Mouse (Mus musculus) midbrain, postnatal 0 days (tissue): ENCODE measurements at regions not wholly inside any gene's neighbourhood (a gene's known extent, or its start where the extent isn't known, plus 50 kb on each side); places are given as distances from the start of the nearest gene placed in this dataset.
A peak's percentile ranks its signal among the peaks of the same experiment; 100 is the strongest.

ENCODE experiments used
- ATAC-seq: fragments of 200-750 bp; cut with Nextera tagmentation; 2 replicates; pipeline ENCODE4 v1.8.0; 2017; ENCODE audit warnings: moderate number of reproducible peaks, mild to moderate bottlenecking, moderate TSS enrichment, moderate library complexity; ENCODE audit not compliant: low FRiP score
- DNase-seq: peaks from one replicate; pipeline ENCODE4 v3.0.0-alpha.2; 2015; ENCODE audit warnings: low spot score
- H3K27ac ChIP-seq: fragments of 300-500 bp; sonication (generic); 2 replicates; pipeline ENCODE4 v1.5.1; 2014; ENCODE audit warnings: low read depth, mild to moderate bottlenecking, low read length, mixed read lengths
- H3K27me3 ChIP-seq: fragments of 300-500 bp; sonication (generic); 2 replicates; pipeline ENCODE4 v1.6.1; 2014; ENCODE audit warnings: low read length, control low read depth, mixed read lengths; ENCODE audit not compliant: insufficient read depth
- H3K36me3 ChIP-seq: fragments of 300-500 bp; sonication (generic); 2 replicates; pipeline ENCODE4 v1.6.1; 2014; ENCODE audit warnings: low read length, control low read depth, mixed read lengths; ENCODE audit not compliant: insufficient read depth
- H3K4me1 ChIP-seq: fragments of 300-500 bp; sonication (generic); 2 replicates; pipeline ENCODE4 v1.6.1; 2014; ENCODE audit warnings: mild to moderate bottlenecking, control low read depth, antibody characterized with exemption, low read length, mixed read lengths; ENCODE audit not compliant: insufficient read depth
- H3K4me2 ChIP-seq: fragments of 300-500 bp; sonication (generic); 2 replicates; pipeline ENCODE4 v1.6.1; 2014; ENCODE audit warnings: low read depth, mild to moderate bottlenecking, low read length, mixed read lengths; ENCODE audit not compliant: poor library complexity, severe bottlenecking
- H3K4me3 ChIP-seq: fragments of 300-500 bp; sonication (generic); 2 replicates; pipeline ENCODE4 v1.5.1; 2014; ENCODE audit warnings: low read depth, mild to moderate bottlenecking, low read length, moderate library complexity
- H3K9ac ChIP-seq: fragments of 300-500 bp; sonication (generic); replicated peaks from 2 replicates; pipeline ENCODE4 v1.6.1; 2014; ENCODE audit warnings: mild to moderate bottlenecking, low read length, moderate library complexity, mixed read lengths; ENCODE audit not compliant: poor library complexity, severe bottlenecking
- H3K9me3 ChIP-seq: fragments of 300-500 bp; sonication (generic); 2 replicates; pipeline ENCODE4 v1.6.1; 2016; ENCODE audit warnings: low read length, control low read depth
- CTCF ChIP-seq: IDR thresholded peaks from 2 replicates; pipeline ENCODE4 v1.5.1; 2016; ENCODE audit warnings: antibody characterized with exemption, mild to moderate bottlenecking
- WGBS: fragments of 180-500 bp; shearing (Covaris S2); extraction: QIAGEN DNeasy Blood & Tissue Kit; methylation state at CpG from one replicate; pipeline ENCODE4 v1.1.7; 2014; 5-methylcytosine and 5-hydroxymethylcytosine counted together

- Histone ChIP-seq H3K4me1 (no peaks in the 10 kb centered on the region), H3K27ac (no peak overlapping the region), H3K9me3 (no peaks in the 10 kb centered on the region), H3K36me3 (no peaks in the 10 kb centered on the region), H3K4me3 (no peak overlapping the region), H3K27me3 (no peaks in the 10 kb centered on the region), H3K9ac (no peak overlapping the region), H3K4me2 (no peak overlapping the region)
- DNase-seq (no peak), ATAC-seq (no peak)
- 88% methylated on average over 4 of the region's 5 CpGs for WGBS
- no peak for TF ChIP-seq CTCF
Measured at GRCm38 (mm10) chr3:131865106-131865505, 220.0 kb upstream of the Dkk2 start.

- H3K9ac ChIP-seq, result no peak overlapping the region
- H3K27ac ChIP-seq, result no peak overlapping the region
- no peaks in the 10 kb centered on the region for H3K36me3 ChIP-seq
- no peak overlapping the region for H3K4me2 ChIP-seq
- H3K4me3 ChIP-seq, result no peak overlapping the region
- no peak for DNase-seq
- no peaks in the 10 kb centered on the region for H3K27me3 ChIP-seq
- no peak for TF ChIP-seq CTCF
- ATAC-seq, result no peak
- WGBS, result 94% methylated on average over 3 of the region's 3 CpGs
- no peaks in the 10 kb centered on the region for H3K9me3 ChIP-seq
- H3K4me1 ChIP-seq, result no peaks in the 10 kb centered on the region
Measured at GRCm38 (mm10) chr3:131867266-131867665, 217.8 kb upstream of the Dkk2 start.

GRCm38 (mm10) chr3:131868219-131868964 is 216.7 kb upstream of the Dkk2 start:
- Histone ChIP-seq H3K27me3 (no peaks in the 10 kb centered on the region), H3K4me2 (no peak overlapping the region), H3K36me3 (no peaks in the 10 kb centered on the region), H3K27ac (no peak overlapping the region), H3K4me3 (no peak overlapping the region), H3K9ac (no peak overlapping the region), H3K9me3 (no peaks in the 10 kb centered on the region), H3K4me1 (no peaks in the 10 kb centered on the region)
- WGBS, result 87% methylated on average over 11 of the region's 11 CpGs
- no peak for TF ChIP-seq CTCF
- DNase-seq (no peak), ATAC-seq (no peak)

GRCm38 (mm10) chr3:131869306-131869705 is 215.8 kb upstream of the Dkk2 start:
- no peak overlapping the region for H3K9ac ChIP-seq
- no peaks in the 10 kb centered on the region for H3K4me1 ChIP-seq
- no peaks in the 10 kb centered on the region for H3K27me3 ChIP-seq
- no peak overlapping the region for H3K4me3 ChIP-seq
- no peak for ATAC-seq
- no peak for TF ChIP-seq CTCF
- no peaks in the 10 kb centered on the region for H3K36me3 ChIP-seq
- H3K4me2 ChIP-seq, result no peak overlapping the region
- WGBS, result 91% methylated on average over 4 of the region's 4 CpGs
- H3K9me3 ChIP-seq, result no peaks in the 10 kb centered on the region
- no peak overlapping the region for H3K27ac ChIP-seq
- DNase-seq, result no peak

- ATAC-seq (no peak), DNase-seq (no peak)
- no peak overlapping the region for H3K27ac ChIP-seq
- no peaks in the 10 kb centered on the region for H3K36me3 ChIP-seq
- no peak for TF ChIP-seq CTCF
- no peaks in the 10 kb centered on the region for H3K4me1 ChIP-seq
- H3K9ac ChIP-seq, result no peak overlapping the region
- H3K9me3 ChIP-seq, result no peaks in the 10 kb centered on the region
- H3K4me3 ChIP-seq, result no peak overlapping the region
- no peak overlapping the region for H3K4me2 ChIP-seq
- no peaks in the 10 kb centered on the region for H3K27me3 ChIP-seq
Measured at GRCm38 (mm10) chr3:131882667-131883066, 202.4 kb upstream of the Dkk2 start.

- DNase-seq (no peak), ATAC-seq (no peak)
- H3K4me2 ChIP-seq, result no peak overlapping the region
- H3K36me3 ChIP-seq, result no peaks in the 10 kb centered on the region
- no peaks in the 10 kb centered on the region for H3K9me3 ChIP-seq
- no peaks in the 10 kb centered on the region for H3K27me3 ChIP-seq
- no peak overlapping the region for H3K4me3 ChIP-seq
- WGBS, result 91% methylated on average over 5 of the region's 5 CpGs
- H3K4me1 ChIP-seq, result no peaks in the 10 kb centered on the region
- peak; percentile 64 for TF ChIP-seq CTCF
- no peak overlapping the region for H3K9ac ChIP-seq
- H3K27ac ChIP-seq, result no peak overlapping the region
Measured at GRCm38 (mm10) chr3:131886470-131886869, 198.6 kb upstream of the Dkk2 start.
